Mouse (Mus musculus): ENCODE results near the gene Tubb3. TPM values are rescaled to one million over a fixed set of nuclear protein-coding genes. Genes with fewer than 3 reads are reported as not detected.
A peak's percentile ranks its signal among the peaks of the same experiment; 100 is the strongest.

Gene Tubb3
- total RNA-seq (2021), result under 1 TPM; 0.61 to 0.67 TPM
- long read RNA-seq, experiment 1, partial matches to known transcripts, result 0 of 2 reads
- long read RNA-seq, experiment 1, other reads (novel, unspliced or antisense), result 0 of 2 reads
- long read RNA-seq, experiment 2, result 0 reads

DNA sequence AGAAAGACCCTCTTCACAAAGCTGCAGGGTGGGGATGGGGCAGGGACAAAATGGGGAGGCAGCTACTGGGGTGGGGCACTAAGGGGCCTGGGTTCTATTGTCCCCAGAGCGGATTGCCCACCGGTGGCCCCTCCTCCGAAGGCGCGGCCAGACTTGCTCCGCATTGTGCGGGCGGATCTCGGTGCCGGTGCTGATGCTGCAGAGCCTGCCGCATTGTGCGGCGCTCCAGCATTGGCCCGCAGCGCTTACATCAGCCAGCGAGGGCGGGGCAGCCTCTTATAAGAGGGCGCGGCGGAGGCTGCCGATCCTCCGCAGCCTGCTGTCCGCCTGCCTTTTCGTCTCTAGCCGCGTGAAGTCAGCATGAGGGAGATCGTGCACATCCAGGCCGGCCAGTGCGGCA, at the start of gene Tubb3:
Gene Tubb3, plus strand, starts transcription at position 179 of the 400 bp plus-strand sequence.
- intact Hi-C loops (cut with DNase I), result no loop called here
- DNase-seq, result peak; percentile 47 to 49

DNA sequence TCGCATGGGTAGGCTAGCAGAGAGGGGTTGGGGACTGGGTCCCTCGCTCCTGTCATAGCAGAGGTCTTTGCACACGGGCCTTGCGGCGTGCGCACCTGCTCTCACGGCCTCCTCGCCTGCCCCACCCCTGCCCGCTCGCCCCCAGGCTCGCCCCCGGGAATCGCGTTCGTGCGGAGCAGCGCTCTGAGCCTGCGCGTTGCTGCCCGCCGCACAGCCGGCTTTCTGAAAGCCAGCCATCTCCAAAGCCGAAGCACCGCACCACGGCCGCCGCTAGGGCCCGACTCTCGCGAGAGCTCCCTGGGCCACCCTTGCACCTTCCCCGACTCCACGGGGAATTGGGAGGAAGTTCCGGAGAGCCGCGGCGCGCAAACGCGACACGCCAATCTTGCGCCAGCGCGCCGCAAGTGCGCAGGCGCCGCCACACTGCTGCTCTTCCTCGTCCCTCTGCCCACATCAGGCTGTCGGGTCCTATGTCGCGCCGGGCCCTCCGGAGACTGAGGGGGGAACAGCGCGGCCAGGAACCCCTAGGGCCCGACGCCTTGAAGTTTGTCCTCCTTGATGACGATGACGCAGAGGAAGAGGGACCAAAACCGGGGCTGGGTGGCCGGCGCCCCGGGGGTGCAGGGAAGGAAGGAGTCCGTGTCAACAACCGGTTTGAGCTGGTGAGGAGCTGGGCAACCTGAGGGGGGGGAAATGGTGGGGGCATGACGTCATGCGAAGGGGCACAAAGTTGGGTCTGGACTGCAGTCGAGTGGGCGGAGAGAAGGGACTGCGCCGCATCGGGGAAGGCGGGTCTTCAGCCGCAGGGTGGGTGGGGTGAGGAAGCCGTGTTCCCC, 37.6 kb upstream of the Tubb3 start, which contains the start of gene Tcf25:
Gene Tcf25, plus strand, starts transcription at position 351 of the 836 bp plus-strand sequence.
- DNase-seq, result peak; percentile 96 to 97
- intact Hi-C loops (cut with DNase I), result no loop called here

DNA sequence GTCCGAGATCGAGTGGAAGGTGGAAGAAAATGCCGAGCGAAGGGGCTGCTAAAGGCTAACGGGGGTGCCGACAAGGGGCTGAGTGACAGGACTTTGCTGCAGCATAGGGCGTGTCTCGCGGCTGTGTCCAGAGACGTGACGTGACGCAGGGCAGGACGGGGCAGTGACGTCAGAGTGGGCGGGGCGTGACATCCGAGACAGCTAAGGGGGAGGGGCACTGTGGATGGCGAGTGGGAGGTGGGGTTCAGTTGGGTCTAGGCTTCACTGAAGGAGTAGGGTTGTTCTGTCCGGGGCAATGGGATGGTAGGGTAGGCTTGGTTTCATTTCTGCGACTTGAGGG, 37.0 kb upstream of the Tubb3 start:
- intact Hi-C loops (cut with DNase I), result no loop called here
- DNase-seq, result peak; percentile 94 to 97

DNA sequence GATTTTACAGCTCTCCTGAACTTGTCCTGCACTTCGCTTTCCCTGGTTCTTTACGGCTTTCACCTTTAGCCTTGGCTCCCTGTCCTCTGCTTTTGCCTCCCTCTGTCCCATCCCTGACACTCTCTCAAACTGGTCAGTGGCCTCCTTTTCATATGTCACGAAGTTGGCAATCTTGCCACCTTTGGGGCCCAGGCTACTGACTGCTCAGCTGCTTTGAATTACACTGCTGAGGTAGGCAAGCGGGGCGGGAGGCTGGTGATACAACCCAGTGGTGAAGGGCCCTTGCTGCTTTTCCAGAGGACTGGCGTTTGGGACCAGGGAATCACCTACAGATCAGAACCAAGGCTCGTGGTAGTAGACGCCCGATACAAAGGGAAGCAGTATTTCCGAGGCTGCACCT, 35.5 kb upstream of the Tubb3 start:
- no peak for DNase-seq
- intact Hi-C loops (cut with DNase I), result no loop called here

DNA sequence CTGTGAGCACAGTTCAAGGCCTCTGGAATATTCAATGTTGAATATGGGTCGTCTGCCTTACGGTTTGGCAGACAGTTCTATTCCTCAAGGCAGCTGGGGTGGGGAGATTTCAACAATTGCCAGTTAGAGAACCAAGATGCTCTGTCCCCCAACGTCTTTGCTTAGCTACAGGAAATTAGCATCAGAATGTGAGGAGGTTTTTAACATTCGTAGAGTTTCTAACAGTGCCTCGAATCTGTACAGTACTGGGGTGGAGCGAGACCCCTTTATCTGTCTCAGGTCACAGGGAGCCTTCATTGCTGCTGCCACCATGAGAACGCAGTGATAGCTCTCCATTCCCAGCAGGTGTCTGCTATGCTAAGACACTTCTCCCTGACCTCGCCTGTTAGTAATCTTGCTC, 35.1 kb upstream of the Tubb3 start:
- intact Hi-C loops (cut with DNase I), result no loop called here
- no peak for DNase-seq

DNA sequence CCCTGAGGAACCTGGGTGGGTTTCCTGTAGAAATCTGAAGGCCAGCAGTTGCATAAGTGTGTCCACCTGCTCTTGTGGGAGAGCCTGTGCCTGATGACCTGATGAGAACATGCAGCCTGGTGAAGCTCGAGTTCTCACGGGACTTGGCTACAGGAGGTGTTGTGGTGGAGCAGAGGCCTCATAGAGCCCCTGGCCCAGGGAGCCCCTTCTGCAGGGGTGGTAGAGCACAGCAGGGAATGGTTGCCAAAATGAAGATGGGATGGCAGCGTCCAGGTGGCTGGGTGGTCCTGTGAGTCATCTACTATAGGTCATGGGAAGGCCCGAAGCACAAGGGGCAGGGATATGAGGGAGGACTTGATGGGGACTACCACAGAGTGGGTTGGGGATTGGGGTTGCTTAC, 29.5 kb upstream of the Tubb3 start:
- no peak for DNase-seq
- intact Hi-C loops (cut with DNase I), result no loop called here

DNA sequence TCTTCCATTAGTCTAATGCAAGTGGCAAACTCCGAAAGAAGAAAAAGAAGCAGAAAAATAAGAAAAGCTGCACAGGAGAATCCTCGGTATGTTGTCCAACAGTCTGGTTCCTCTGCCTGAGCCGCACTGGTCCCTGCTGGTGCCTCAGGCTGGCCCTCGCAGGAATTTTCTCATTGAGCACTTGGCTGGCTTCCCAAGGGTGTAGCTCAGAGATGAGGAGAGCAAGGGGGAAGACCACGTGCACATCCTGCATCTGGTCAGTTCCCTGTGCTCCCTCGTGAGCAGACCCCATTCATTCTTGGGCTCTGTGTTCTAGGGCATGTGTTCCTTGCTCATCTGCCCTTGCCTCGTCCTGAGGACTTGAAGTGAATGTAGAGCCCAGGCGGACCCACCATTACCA, 28.7 kb upstream of the Tubb3 start:
- DNase-seq, result no peak
- intact Hi-C loops (cut with DNase I), result no loop called here

DNA sequence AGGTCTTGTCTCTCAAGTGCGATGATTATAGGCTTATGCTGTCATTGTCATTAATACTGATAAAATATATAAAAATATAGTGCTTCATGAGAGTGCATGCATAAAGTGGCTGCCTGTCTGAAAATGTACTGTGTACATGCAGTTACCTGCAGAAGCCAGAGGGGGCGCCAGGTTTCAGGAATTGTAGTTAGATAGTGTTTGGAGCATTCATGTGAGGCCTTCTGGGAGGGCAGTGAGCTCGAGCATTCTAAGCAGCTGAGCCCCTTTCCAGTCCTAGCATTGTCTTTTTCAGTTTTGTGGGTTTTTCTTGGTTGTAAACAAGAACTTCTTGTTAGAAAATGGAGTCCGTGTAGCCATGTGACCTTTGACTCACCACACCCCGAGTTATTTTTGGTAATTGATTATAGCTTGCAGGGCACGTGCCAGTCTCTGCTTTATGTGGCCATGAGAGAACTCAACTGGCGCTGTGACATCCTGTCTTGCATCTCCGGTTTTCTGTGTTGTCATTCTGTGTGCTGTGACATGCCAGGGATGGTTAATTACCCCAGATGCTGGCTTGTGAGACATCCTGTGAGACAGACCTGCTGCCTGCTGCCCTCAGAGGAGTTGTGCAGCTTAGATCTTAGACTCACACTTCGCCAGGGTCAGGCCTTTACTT, 26.2 kb upstream of the Tubb3 start:
- DNase-seq, result peak in 1 of 2 experiments; percentile 43
- intact Hi-C loops (cut with DNase I), result loop anchor here (5.0 kb wide), 1 partner anchor 37 kb away; the partner anchor contains the start of gene Def8

DNA sequence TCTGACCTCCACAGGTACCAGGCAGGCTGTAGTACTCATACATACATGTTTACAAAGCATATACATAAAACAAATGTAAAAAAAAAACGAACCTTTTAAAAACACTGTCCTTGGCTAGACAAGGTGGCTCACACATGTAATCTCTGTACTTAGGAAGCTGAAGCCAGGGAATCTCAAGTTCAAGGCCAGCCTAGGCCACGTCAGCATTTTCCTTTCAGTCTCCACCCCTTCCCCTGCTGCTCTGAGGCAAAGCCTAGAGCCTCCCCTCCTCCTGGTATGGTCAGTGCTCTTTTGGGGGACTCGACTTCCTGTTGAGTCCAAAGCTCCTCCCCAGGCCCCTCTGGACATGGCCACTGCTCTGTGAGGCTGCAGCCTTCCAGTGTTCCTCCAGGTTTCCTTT, 24.2 kb upstream of the Tubb3 start:
- intact Hi-C loops (cut with DNase I), result loop anchor here (5.0 kb wide), 1 partner anchor 35 kb away; the partner anchor contains the start of gene Def8
- DNase-seq, result no peak

DNA sequence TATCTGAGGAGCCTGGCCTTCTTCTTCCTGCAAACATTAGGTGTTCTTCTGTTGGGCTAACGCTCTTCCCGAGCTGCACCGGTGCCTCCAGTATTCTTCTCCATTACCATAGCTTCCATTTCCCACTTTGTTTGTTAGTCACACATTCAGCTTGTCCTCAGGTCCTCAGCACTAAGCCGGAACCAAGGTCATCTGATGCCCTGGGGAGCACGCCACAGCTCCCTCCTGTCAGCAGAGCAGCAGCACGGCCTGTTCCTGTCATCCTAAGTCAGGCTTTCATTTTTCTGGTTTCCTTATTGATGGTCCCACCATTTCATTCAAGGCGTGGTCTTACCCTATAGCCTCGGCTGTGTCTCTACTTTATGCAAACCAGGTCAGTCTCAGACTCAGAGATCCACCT, 23.4 kb upstream of the Tubb3 start:
- intact Hi-C loops (cut with DNase I), result loop anchor here (5.0 kb wide), 1 partner anchor 34 kb away; the partner anchor contains the start of gene Def8
- DNase-seq, result no peak

DNA sequence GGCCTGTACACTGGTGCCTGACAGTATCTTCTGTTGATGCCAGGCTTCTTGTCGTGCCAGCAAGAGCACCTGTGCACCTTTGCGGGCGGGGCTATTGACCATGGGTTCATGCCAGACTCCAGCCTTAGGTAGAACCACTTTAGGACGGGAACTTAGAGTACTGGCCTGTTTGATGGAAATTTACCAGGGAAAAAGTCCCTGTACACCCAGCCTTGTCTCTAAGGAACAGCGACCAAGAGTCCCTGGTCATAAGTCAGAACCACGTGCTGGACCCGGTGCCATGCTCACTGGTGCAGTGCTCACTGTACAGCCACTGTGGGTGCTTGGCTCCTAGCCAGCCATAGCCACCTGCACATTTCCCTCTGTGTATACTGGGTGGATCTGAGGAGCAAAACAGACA, 22.2 kb upstream of the Tubb3 start:
- intact Hi-C loops (cut with DNase I), result loop anchor here (5.0 kb wide), 1 partner anchor 33 kb away; the partner anchor contains the start of gene Def8
- DNase-seq, result no peak

DNA sequence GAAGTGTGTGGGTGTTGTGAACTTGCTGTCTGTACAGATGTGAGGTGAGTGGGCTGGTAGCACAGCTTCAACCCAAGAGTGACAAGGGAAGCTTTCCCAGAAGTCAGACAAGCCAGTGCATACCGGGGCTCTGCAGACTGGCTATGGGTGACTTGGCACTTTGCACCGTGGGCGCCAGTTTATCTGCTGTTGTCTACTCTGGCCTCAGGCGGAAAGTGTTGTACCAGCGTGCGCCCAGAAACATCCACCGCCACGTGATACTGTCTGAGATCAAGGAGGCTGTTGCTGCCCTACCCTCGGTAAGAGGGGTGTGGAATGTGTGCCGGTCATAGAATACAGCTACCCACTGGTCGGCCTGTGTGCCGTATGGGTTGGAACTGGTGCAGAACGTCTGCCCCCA, 12.9 kb upstream of the Tubb3 start:
- intact Hi-C loops (cut with DNase I), result no loop called here
- DNase-seq, result no peak

DNA sequence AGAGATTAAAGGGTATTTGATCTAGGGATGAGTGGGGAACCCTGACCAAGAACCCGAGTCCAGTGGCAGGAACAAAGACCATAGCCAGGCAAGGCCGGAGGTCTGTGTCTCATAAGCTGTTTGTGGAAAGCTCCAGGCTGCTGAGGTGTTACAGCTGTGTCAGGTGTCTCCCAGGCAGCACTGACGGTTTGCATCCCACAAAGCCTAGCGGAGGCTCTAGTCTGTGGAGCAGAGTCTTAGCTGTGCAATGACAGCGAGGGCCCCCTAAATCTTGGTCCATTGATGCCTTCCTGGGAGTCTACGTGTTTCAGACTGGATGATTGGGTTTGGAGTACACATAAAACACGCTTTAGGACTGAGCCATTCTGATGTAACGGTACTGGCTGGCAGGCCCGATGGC, 9.3 kb upstream of the Tubb3 start:
- no peak for DNase-seq
- intact Hi-C loops (cut with DNase I), result no loop called here

DNA sequence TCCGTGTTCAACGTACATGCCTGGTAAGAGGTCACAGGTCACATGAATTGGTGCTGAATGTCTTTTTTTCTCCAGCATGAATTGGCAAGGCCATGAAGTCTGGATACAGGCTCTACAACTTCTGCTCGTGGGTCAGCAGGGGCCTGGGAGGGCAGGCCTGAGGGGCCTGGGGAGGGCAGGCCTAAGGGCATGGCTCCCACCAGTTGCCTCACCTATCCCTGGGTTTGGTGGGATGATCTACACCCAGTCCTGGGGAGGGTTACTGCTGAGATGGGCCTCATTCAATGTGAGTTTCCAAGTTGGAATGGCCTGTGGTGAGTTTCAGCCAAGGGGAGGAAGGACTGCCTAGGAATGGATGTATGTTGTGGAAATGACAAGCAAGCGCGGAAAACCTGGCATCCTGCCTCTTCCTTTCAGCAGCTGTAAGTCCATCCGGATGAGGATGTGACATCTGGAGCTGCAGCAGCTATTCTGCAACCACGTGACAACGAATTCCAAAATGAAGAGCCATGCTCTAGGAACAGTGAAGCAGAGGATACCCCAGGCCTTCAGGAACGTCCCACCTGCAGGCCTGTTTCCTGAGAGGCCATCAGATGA, 8.4 kb upstream of the Tubb3 start:
- DNase-seq, result peak; percentile 28 to 51
- intact Hi-C loops (cut with DNase I), result no loop called here

DNA sequence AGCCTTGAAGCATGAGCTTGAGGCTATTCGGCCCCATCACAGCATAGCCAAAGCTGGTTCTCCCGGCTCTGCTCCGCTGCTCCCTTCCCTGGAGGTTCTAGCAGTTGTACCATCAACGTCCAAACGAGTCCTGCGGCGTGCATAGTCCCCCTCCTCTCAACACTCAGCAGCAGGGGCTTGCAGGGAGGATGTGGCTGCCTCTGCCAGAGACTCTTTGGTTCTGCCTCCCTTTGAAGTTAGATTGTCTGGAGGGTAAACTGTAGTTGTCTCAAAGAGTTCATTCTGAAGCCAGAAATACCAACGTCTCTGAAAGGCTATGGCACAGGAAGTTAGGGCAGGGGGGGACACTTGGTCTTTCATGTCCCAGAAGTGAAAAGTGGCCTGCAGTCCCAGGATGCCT, 6.7 kb upstream of the Tubb3 start:
- intact Hi-C loops (cut with DNase I), result no loop called here

DNA sequence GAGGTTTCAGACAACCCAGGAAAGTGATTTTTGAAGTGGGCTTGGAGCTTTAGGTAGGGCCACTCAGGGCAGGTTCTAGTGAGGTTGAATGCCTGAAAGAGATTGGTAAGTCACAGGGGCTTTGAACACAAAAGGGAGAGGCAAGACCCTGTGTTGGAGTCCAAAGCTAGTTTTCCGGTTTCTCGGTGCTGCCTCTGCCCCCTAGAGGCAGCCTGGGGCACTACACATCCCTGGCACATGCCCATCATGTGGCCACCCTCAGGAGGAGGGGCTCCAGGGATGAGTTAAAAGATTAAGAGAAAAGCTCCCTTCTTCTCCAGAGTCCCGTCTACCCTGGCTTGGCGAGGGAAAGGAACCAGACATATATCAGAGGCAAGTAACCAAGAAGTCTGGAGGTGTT, 4.4 kb upstream of the Tubb3 start, which contains the start of gene Mc1r:
Gene Mc1r, plus strand, starts transcription at position 322 of the 400 bp plus-strand sequence.
- intact Hi-C loops (cut with DNase I), result no loop called here
- peak; percentile 52 to 76 for DNase-seq

More for the DNA sequence above, 6.7 kb upstream of the Tubb3 start:
- no peak for DNase-seq

DNA sequence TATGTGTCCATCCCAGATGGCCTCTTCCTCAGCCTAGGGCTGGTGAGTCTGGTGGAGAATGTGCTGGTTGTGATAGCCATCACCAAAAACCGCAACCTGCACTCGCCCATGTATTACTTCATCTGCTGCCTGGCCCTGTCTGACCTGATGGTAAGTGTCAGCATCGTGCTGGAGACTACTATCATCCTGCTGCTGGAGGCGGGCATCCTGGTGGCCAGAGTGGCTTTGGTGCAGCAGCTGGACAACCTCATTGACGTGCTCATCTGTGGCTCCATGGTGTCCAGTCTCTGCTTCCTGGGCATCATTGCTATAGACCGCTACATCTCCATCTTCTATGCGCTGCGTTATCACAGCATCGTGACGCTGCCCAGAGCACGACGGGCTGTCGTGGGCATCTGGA, 3.6 kb upstream of the Tubb3 start:
- no peak for DNase-seq
- intact Hi-C loops (cut with DNase I), result no loop called here

DNA sequence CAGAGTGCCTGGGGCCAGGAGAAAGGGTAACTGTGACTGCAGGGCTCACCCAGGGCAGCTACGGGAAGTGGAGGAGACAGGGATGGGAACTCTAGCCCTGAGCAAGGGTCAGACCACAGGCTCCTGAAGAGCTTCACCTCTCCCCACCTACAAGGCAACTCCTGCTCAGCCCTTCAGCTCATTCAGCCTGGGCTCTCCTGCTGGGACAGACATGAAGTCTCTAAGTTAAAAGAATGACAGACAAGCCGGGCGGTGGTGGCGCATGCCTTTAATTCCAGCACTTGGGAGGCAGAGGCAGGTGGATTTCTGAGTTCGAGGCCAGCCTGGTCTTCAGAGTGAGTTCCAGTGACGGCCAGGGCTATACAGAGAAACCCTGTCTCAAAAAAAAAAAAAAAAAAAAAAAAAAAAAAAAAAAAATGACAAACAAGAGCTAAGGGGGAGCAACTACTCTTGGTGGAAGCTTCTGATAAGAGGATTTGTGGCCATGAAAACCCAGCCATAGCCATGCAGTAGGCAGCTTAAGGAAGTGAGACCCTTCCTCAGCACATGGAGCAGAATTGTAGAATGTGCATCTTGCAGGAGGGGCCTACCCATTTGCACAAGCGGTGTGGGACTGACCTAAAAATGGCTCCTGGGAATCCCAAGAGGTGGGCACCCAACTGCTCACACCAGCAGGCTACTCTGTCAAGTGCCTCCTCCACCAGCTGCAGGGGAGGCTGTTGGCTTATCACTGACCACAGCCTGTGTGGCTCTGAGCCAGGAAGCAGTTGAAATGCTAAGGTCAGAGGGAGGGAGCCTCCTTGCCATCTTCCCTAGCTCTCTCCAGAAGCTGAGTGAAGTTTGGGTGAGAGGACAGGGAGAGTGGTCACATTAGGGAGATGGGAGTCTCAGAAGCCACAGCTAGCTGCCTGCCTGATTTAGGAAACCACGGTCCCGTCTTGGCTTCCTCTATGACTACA, 2.4 kb upstream of the Tubb3 start:
- DNase-seq, result no peak
- intact Hi-C loops (cut with DNase I), result no loop called here

DNA sequence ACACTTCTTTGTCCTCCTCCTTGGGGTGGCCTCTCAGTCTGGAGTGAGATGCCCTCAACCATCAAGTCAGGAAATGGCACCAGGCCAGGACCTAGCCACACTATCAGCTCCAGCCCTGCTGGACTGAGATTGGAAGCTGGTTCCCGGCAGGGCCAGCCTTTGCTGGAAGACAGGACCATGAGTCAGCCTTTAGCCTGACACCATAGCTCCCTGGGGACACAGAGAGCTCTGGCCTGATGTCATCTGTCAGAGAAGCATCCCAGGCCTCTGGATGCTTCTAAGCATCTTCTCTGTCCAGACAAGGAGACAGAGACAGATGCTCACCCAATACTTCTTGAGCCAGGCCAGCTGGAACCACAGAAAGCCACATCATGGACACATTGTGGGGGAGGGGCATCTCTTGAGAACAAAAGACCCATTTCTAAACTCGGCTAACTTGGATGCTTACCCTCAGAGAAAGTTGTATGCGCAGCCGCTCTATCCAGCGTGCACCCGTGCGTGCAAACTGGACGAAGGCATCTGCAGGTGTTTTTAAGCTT, 1.1 kb upstream of the Tubb3 start:
- peak; percentile 47 to 64 for DNase-seq
- intact Hi-C loops (cut with DNase I), result no loop called here

DNA sequence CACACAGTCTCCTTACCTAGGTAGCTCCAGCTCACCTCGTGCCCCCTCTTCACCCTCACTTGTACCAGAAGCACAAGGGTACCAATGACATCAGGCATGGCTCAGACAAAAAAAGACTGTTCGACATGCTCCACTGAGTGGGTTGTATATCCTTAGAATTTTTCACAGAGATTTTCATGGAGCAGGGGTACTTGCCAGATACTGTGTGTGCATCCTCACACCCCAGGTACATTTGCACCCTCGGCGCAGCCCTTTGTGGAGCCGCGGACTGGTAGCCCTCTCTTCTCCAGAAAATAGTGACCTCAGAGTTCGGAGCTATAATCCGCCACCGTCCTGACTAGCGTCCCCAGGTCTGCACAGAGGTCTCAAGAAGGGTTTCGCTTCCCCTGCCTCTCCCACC, 436 bp upstream of the Tubb3 start:
- no peak for DNase-seq
- intact Hi-C loops (cut with DNase I), result no loop called here

Measured in heart, postnatal 14 days (tissue).